Mouse (Mus musculus) MEL (cell line): ENCODE results near the gene Ap3b1. TPM values are rescaled to one million over a fixed set of nuclear protein-coding genes. Genes with fewer than 3 reads are reported as not detected.
A peak's percentile ranks its signal among the peaks of the same experiment; 100 is the strongest.

ENCODE experiments used
- DNase-seq: peaks from one replicate; pipeline ENCODE4 v3.0.0; 2011; ENCODE audit warnings: low read depth, low spot score
- H3K27ac ChIP-seq: 2 replicates; pipeline ENCODE4 v1.5.1; 2012; ENCODE audit warnings: low read depth, mild to moderate bottlenecking, control low read depth, low read length, moderate library complexity; ENCODE audit not compliant: control insufficient read depth
- H3K27me3 ChIP-seq, 2 experiments: fragments of 150-350 bp in 1 of 2; sonication (generic) in 1 of 2; 2 replicates each; pipeline ENCODE4 v1.6.1; 2012; ENCODE audit warnings: low read length in 2 of 2, mild to moderate bottlenecking in 2 of 2, improper control_type of control experiment in 1 of 2, moderate library complexity in 1 of 2; ENCODE audit not compliant: insufficient read depth in 2 of 2, control insufficient read depth in 1 of 2
- H3K36me3 ChIP-seq, 2 experiments: 2 replicates each; pipeline ENCODE4 v1.6.1; 2012 to 2014; ENCODE audit warnings: low read length in 2 of 2, improper control_type of control experiment in 1 of 2, inconsistent platforms in 1 of 2, mild to moderate bottlenecking in 1 of 2; ENCODE audit not compliant: insufficient read depth in 2 of 2, control insufficient read depth in 1 of 2
- H3K4me1 ChIP-seq, 2 experiments: fragments of 150-350 bp in 1 of 2; sonication (generic) in 1 of 2; 2 replicates each; pipeline ENCODE4 v1.6.1; 2012; ENCODE audit warnings: low read length in 2 of 2, improper control_type of control experiment in 1 of 2, mild to moderate bottlenecking in 1 of 2; ENCODE audit not compliant: insufficient read depth in 2 of 2, control insufficient read depth in 1 of 2
- H3K4me3 ChIP-seq, 2 experiments: fragments of 150-350 bp in 1 of 2; sonication (generic) in 1 of 2; 2 replicates each; pipeline ENCODE4 v1.5.1; 2012; ENCODE audit warnings: low read depth in 2 of 2, low read length in 2 of 2, mild to moderate bottlenecking in 2 of 2, moderate library complexity in 2 of 2, control low read depth in 1 of 2, improper control_type of control experiment in 1 of 2; ENCODE audit not compliant: control insufficient read depth in 1 of 2, insufficient read depth in 1 of 2
- H3K79me2 ChIP-seq: 2 replicates; pipeline ENCODE4 v1.6.1; 2012; ENCODE audit warnings: mild to moderate bottlenecking, low read length, moderate library complexity; ENCODE audit not compliant: control insufficient read depth, poor library complexity, insufficient read depth
- H3K9ac ChIP-seq: 2 replicates; pipeline ENCODE4 v1.6.1; 2012; ENCODE audit warnings: low read depth, mild to moderate bottlenecking, control low read depth, low read length, moderate library complexity; ENCODE audit not compliant: control insufficient read depth, poor library complexity, severe bottlenecking
- H3K9me3 ChIP-seq: fragments of 150-350 bp; sonication (generic); replicated peaks from 2 replicates; pipeline ENCODE4 v1.6.1; 2012; ENCODE audit warnings: mild to moderate bottlenecking, low read length, improper control_type of control experiment, moderate library complexity; ENCODE audit not compliant: insufficient read depth
- BHLHE40 ChIP-seq: IDR thresholded peaks from 2 replicates; pipeline ENCODE4 v1.6.1; 2012; ENCODE audit warnings: low read depth, mild to moderate bottlenecking, inconsistent platforms, low read length, improper control_type of control experiment, borderline replicate concordance
- CHD1 ChIP-seq: IDR thresholded peaks from 2 replicates; pipeline ENCODE4 v1.6.1; 2012; ENCODE audit warnings: low read depth, mild to moderate bottlenecking, inconsistent platforms, low read length, improper control_type of control experiment
- CHD2 ChIP-seq: IDR thresholded peaks from 2 replicates; pipeline ENCODE4 v1.6.1; 2011; ENCODE audit warnings: low read length, improper control_type of control experiment
- E2F4 ChIP-seq: IDR thresholded peaks from 2 replicates; pipeline ENCODE4 v1.6.1; 2011; ENCODE audit warnings: low read depth, low read length, improper control_type of control experiment, borderline replicate concordance
- EP300 ChIP-seq, 2 experiments: IDR thresholded peaks; 2 replicates each; pipeline ENCODE4 v1.6.1; 2011; ENCODE audit warnings: improper control_type of control experiment in 2 of 2, low read length in 2 of 2, low read depth in 1 of 2, mild to moderate bottlenecking in 1 of 2
- GATA1 ChIP-seq: IDR thresholded peaks from 2 replicates; pipeline ENCODE4 v1.6.1; 2011; ENCODE audit warnings: low read depth, low read length, improper control_type of control experiment
- HCFC1 ChIP-seq: IDR thresholded peaks from 2 replicates; pipeline ENCODE4 v1.6.1; 2012; ENCODE audit warnings: low read depth, mild to moderate bottlenecking, inconsistent platforms, low read length, improper control_type of control experiment, moderate library complexity
- KAT2A ChIP-seq: conservative IDR thresholded peaks from 2 replicates; pipeline ENCODE4 v1.6.1; 2012; ENCODE audit warnings: low read depth, low read length, improper control_type of control experiment, inconsistent platforms
- MAZ ChIP-seq: IDR thresholded peaks from 2 replicates; pipeline ENCODE4 v1.6.1; 2012; ENCODE audit warnings: low read depth, mild to moderate bottlenecking, inconsistent platforms, low read length, improper control_type of control experiment
- MEF2A ChIP-seq: IDR thresholded peaks from 2 replicates; pipeline ENCODE4 v1.6.1; 2014; ENCODE audit warnings: low read depth, mild to moderate bottlenecking, inconsistent platforms, low read length, improper control_type of control experiment; ENCODE audit not compliant: poor library complexity, insufficient replicate concordance, severe bottlenecking; ENCODE audit errors: extremely low read depth
- MXI1 ChIP-seq: IDR thresholded peaks from 2 replicates; pipeline ENCODE4 v1.6.1; 2011; ENCODE audit warnings: mild to moderate bottlenecking, low read depth, low read length, improper control_type of control experiment
- MYB ChIP-seq: IDR thresholded peaks from 2 replicates; pipeline ENCODE4 v1.6.1; 2011; ENCODE audit warnings: mild to moderate bottlenecking, low read depth, low read length, improper control_type of control experiment
- POLR2AphosphoS2 ChIP-seq: IDR thresholded peaks from 2 replicates; pipeline ENCODE4 v1.6.1; 2011; ENCODE audit warnings: low read length, improper control_type of control experiment
- POLR2AphosphoS5 ChIP-seq: IDR thresholded peaks from 2 replicates; pipeline ENCODE4 v1.6.1; 2012; ENCODE audit warnings: low read depth, borderline replicate concordance, mild to moderate bottlenecking, inconsistent platforms, low read length, moderate library complexity, mixed read lengths
- RAD21 ChIP-seq: IDR thresholded peaks from 2 replicates; pipeline ENCODE4 v1.6.1; 2011; ENCODE audit warnings: mild to moderate bottlenecking, low read depth, low read length, improper control_type of control experiment
- RCOR1 ChIP-seq: IDR thresholded peaks from 2 replicates; pipeline ENCODE4 v1.6.1; 2012; ENCODE audit warnings: low read depth, mild to moderate bottlenecking, inconsistent platforms, low read length, improper control_type of control experiment
- SMC3 ChIP-seq: IDR thresholded peaks from 2 replicates; pipeline ENCODE4 v1.6.1; 2011; ENCODE audit warnings: low read depth, low read length, improper control_type of control experiment
- USF1 ChIP-seq: IDR thresholded peaks from 2 replicates; pipeline ENCODE4 v1.6.1; 2014; ENCODE audit warnings: low read depth, mild to moderate bottlenecking, inconsistent platforms, low read length, improper control_type of control experiment, moderate library complexity
- USF2 ChIP-seq, 2 experiments: IDR thresholded peaks; 2 replicates each; pipeline ENCODE4 v1.6.1; 2011 to 2012; ENCODE audit warnings: improper control_type of control experiment in 2 of 2, low read length in 2 of 2, borderline replicate concordance in 1 of 2, inconsistent platforms in 1 of 2, low read depth in 1 of 2, mild to moderate bottlenecking in 1 of 2; ENCODE audit not compliant: insufficient read depth in 1 of 2
- polyA plus RNA-seq, 2 experiments: library from polyadenylated mRNA; stranded (reverse) in 1 of 2; unstranded in 1 of 2; fragments of >175 nt in 1 of 2; fragments of >200 nt in 1 of 2; gene quantifications; 2 replicates each; pipeline versions ENCODE4 v1.2.1 to v1.2.4; 2012; ENCODE audit warnings: low replicate concordance in 2 of 2, low read depth in 1 of 2; ENCODE audit not compliant: insufficient read length in 2 of 2, insufficient read depth in 1 of 2, missing spikeins in 1 of 2
- total RNA-seq: library from RNA; depleted of rRNA; stranded (reverse); fragments of 300-350 nt; gene quantifications from 2 replicates; pipeline ENCODE4 v1.2.3, GENCODE M21; 2012

Ap3b1 gene
- total and polyA plus RNA-seq, 3 experiments = 36.7 to 74.5 TPM; not detected in 1

- TF ChIP-seq KAT2A (no peak), CHD2 (no peak), POLR2AphosphoS5 (no peak), MYB (no peak), USF1 (no peak), E2F4 (no peak), SMC3 (peak; percentile 41; the same call in 1 of the 2 replicates), MEF2A (no peak), BHLHE40 (no peak), CHD1 (no peak), MAZ (no peak)
Measured at GRCm38 (mm10) chr13:94381829-94382675, 23.3 kb downstream of the Ap3b1 start (continued).

- Histone ChIP-seq H3K4me1 (0 out of 4 replicates have a peak, but pooled peaks cover 0 to 3% of the 10 kb centered on the region in 2 experiments), H3K79me2 (peaks cover 25% of the 10 kb centered on the region)
- no peak for DNase-seq
Measured at GRCm38 (mm10) chr13:94384931-94385570, 26.3 kb downstream of the Ap3b1 start.

GRCm38 (mm10) chr13:94388566-94388965 lies 29.8 kb downstream of the Ap3b1 start:
- Histone ChIP-seq H3K4me3 (no peak overlapping the region), H3K4me1 (no peaks in the 10 kb centered on the region), H3K27me3 (no peaks in the 10 kb centered on the region), H3K36me3 (peaks cover 0 to 6% of the 10 kb centered on the region in 2 experiments; a peak in 2 of 4 replicates), H3K9ac (no peak overlapping the region), H3K9me3 (no peaks in the 10 kb centered on the region), H3K79me2 (peaks cover 17% of the 10 kb centered on the region)
- DNase-seq = no peak
- no peak for TF ChIP-seq KAT2A
- no peak for TF ChIP-seq E2F4
- TF ChIP-seq BHLHE40 = no peak
- no peak for TF ChIP-seq RAD21
- TF ChIP-seq, all 39 proteins: peak for 0
- no peak overlapping the region for H3K27ac ChIP-seq

More at GRCm38 (mm10) chr13:94384931-94385570, 26.3 kb downstream of the Ap3b1 start:
- H3K27ac ChIP-seq = no peak overlapping the region
- peaks cover 0 to 7% of the 10 kb centered on the region in 2 experiments; a peak in 2 of 4 replicates for H3K36me3 ChIP-seq
- no peak overlapping the region for H3K9ac ChIP-seq
- no peaks in the 10 kb centered on the region for H3K9me3 ChIP-seq
- no peak overlapping the region for H3K4me3 ChIP-seq
- no peak for TF ChIP-seq HCFC1
- TF ChIP-seq CHD1 = no peak
- TF ChIP-seq USF1 = no peak
- no peak for TF ChIP-seq USF2 (IDR thresholded peaks at IDR 0.05; ENCODE audit: borderline replicate concordance in 1 of 2, insufficient read depth in 1 of 2, low read depth in 1 of 2, low read length in 2 of 2)
- no peak for TF ChIP-seq POLR2AphosphoS2
- no peak for TF ChIP-seq GATA1
- no peak for TF ChIP-seq CHD2
- no peak for TF ChIP-seq MEF2A
- TF ChIP-seq MXI1 = no peak
- TF ChIP-seq EP300 (IDR thresholded peaks at IDR 0.05; ENCODE audit: low read depth in 1 of 2, low read length in 2 of 2) = no peak
- TF ChIP-seq MAZ = no peak
- TF ChIP-seq KAT2A = no peak
- TF ChIP-seq RCOR1 = no peak
- H3K27me3 ChIP-seq = no peaks in the 10 kb centered on the region
